Mouse (Mus musculus) E14TG2a.4 (cell line): ENCODE measurements around the gene Gm8206.
"Not testable (repeated sequence)": the region's sequence is repeated elsewhere in the genome, so short reads cannot be mapped to it uniquely, and the experiment has no call there.

Experiments
- CTCF ChIP-seq: conservative IDR thresholded peaks from 2 replicates; pipeline ENCODE4 v1.5.1; 2014; ENCODE audit warnings: low read length
- POU5F1 ChIP-seq: IDR thresholded peaks from 2 replicates; pipeline ENCODE4 v1.6.1; 2014; ENCODE audit warnings: low read length, borderline replicate concordance

DNA sequence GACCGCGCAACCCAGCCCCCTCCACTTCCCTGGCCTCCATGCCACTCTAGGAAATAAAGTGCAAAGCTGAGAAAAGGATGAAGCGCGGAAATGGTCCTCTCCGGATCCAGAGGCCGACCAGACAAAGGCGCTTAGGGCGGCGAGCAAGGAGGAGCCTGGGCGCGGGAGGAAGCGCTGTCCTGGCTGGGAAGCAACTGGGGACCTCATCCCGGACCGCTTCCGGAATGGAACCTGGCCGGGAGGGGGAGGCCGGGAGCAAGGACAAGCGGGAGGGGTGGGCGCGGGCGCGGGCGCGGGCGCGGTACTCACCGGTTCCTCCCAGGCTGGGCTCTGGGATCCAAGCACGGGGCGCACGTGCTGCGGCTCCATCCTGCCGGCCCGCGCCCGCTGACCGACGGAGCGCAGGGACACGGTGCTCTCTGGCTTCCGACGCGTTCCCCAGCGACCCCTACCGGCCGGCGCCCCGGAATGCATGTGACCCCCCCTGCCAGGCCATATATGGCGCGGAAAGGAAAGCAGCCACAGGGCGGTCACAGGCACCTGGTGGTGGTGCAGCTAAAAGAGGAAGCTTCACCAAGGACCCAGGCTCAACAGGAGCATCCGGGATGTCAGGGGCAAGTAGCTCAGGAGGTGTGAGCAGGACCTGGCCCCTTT lies 14.7 kb upstream of the Gm8206 start, which contains the start of gene Gm3468:
- TF ChIP-seq CTCF, POU5F1: not testable (repeated sequence)
